Mouse (Mus musculus) midbrain, embryonic 12.5 days (tissue): ENCODE measurements around the gene Dctn3. TPM values are rescaled to one million over a fixed set of nuclear protein-coding genes. Genes with fewer than 3 reads are reported as not detected.
"Not testable (repeated sequence)": the region's sequence is repeated elsewhere in the genome, so short reads cannot be mapped to it uniquely, and the experiment has no call there.

Source experiments
- ATAC-seq: fragments of 200-750 bp; cut with Nextera tagmentation; 2 replicates; pipeline ENCODE4 v1.8.0; 2017; ENCODE audit warnings: low read depth, moderate TSS enrichment, moderate library complexity; ENCODE audit not compliant: low FRiP score
- H3K27ac ChIP-seq: fragments of 300-500 bp; sonication (generic); replicated peaks from 2 replicates; pipeline ENCODE4 v1.5.1; 2016; ENCODE audit warnings: mild to moderate bottlenecking
- H3K27me3 ChIP-seq: fragments of 300-500 bp; sonication (generic); 2 replicates; pipeline ENCODE4 v1.6.1; 2016; ENCODE audit warnings: mild to moderate bottlenecking
- H3K36me3 ChIP-seq: fragments of 300-500 bp; sonication (generic); 2 replicates; pipeline ENCODE4 v1.6.1; 2016
- H3K4me1 ChIP-seq: fragments of 300-500 bp; sonication (generic); 2 replicates; pipeline ENCODE4 v1.6.1; 2016
- H3K4me2 ChIP-seq: fragments of 300-500 bp; sonication (generic); replicated peaks from 2 replicates; pipeline ENCODE4 v1.6.1; 2016; ENCODE audit warnings: mild to moderate bottlenecking, moderate library complexity
- H3K4me3 ChIP-seq: fragments of 300-500 bp; sonication (generic); 2 replicates; pipeline ENCODE4 v1.5.1; 2016; ENCODE audit warnings: mild to moderate bottlenecking
- H3K9ac ChIP-seq: fragments of 300-500 bp; sonication (generic); replicated peaks from 2 replicates; pipeline ENCODE4 v1.6.1; 2016; ENCODE audit warnings: mild to moderate bottlenecking, moderate library complexity
- H3K9me3 ChIP-seq: fragments of 300-500 bp; sonication (generic); 2 replicates; pipeline ENCODE4 v1.6.1; 2016; ENCODE audit warnings: mild to moderate bottlenecking
- WGBS: fragments of 180-500 bp; shearing (Covaris S2); methylation state at CpG from one replicate; pipeline ENCODE4 v1.1.7; 2016; 5-methylcytosine and 5-hydroxymethylcytosine counted together
- polyA plus RNA-seq: library from polyadenylated mRNA; unstranded; fragments of >200 nt; fragmentation: Nextera tagmentation; extraction: Ambion mirVana; gene quantifications from 2 replicates; pipeline ENCODE4 v1.2.1, GENCODE M21; 2016

The Dctn3 gene
- polyA plus RNA-seq, 1 experiment from 2014 or later: 184 TPM

DNA sequence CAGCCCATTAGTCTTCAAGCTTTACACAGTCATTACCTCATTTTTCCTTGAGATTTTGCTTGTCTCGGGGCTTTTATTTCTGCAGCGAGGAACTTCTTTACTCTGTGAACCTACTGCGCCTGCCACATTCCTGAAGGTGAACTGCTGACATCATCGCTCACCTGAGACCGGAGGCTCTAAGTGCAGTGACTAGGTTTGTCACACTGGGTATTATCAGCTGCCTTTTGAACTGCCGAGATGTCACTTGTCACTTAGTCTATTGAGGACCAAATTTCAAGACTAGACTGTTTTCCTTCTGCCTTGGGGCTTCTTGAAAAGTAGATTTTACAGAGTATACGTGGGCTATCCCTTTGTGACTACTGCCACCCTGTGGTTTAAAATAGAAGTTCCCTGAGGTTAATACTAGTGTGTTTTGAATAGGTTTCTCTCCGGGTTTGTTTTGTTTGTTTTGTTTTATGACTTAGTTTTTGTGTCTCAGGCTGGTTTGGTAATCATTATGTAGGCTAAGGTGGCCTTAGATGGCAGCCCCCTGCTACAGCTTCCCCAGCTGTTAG, 14.7 kb downstream of the Dctn3 start:
- Histone ChIP-seq H3K36me3 (peaks cover 5% of the 10 kb centered on the region), H3K27ac (no peak overlapping the region), H3K9me3 (no peaks in the 10 kb centered on the region), H3K4me2 (no peak overlapping the region), H3K27me3 (peaks cover 20% of the 10 kb centered on the region), H3K9ac (no peak overlapping the region), H3K4me3 (no peak overlapping the region), H3K4me1 (peaks cover 53% of the 10 kb centered on the region)
- ATAC-seq: no peak
- WGBS: 44% methylated on average over 8 of the region's 8 CpGs

DNA sequence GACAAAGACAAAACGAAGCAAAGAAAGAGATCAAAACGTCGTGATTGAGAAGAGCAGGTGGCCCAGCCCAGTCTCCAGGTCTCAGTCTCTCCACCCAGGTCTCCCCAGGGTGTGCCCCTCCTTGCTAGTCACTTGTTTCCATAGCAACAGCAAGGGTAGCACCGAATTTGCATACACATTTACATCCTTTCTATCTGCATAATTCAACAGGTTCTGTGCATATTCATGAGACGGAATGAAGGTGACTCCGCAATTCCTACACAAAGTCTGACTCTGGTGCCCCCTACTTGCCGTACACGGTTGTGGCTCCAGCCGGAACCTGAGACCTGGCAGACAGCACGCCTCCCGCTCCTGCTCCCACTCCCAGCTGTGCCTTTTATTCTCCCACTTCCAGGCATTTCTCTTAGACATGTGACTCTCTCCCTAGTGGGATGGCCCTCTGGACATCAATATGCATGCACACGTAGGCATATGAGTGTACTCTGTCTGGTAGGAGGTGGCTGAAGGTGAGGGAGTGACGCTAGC, 15.9 kb downstream of the Dctn3 start:
- H3K4me1 ChIP-seq: peaks cover 45% of the 10 kb centered on the region
- peak; percentile 79 for ATAC-seq
- H3K4me2 ChIP-seq: peak overlapping the region; percentile 40
- WGBS: 3% methylated on average over 13 of the region's 13 CpGs
- peaks cover 5% of the 10 kb centered on the region for H3K36me3 ChIP-seq
- no peaks in the 10 kb centered on the region for H3K9me3 ChIP-seq
- H3K27ac ChIP-seq: peak overlapping the region; percentile 54
- H3K9ac ChIP-seq: no peak overlapping the region
- H3K4me3 ChIP-seq: no peak overlapping the region
- H3K27me3 ChIP-seq: peaks cover 23% of the 10 kb centered on the region

DNA sequence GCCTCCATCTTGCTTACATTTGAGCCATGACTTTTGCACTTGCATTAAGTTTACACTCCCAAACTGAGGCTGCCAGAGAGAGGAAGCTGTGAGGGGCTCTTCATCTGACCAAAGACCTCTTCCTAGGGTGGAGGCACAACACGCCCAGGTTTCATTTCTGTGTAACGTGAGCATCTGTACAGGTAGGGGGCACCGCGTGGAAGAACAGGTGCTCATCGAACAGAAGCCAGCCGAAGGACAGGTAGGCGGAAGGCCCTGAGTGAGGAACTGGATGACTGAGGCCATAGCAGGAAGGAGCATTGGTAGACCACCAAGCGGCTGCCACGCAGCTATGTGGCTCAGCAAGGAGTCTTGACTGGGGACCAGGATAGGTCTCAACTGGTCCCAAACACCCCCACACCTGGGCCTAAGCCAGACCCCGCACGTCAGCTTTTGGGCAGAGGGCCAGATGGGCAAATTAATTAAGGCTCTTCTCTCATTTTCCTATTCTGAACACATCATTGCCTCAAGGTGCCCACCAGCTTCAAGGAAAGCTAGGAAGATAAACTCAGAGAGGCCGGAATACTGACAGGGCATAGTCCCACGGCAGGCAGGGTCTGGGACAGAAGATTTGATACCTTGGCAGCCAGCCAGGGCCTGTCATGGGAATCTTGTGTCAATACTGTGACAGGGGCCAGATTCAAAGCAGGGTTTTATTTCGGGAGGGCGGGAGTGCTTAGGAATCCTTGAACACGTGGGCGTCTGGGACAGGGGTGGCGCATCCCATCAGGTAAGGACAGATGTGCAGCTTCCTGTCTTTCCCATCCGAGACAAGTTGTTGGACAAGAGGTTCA, 16.8 kb downstream of the Dctn3 start:
- peak overlapping the region; percentile 46; the same call in 1 of the 2 replicates for H3K27ac ChIP-seq
- no peak overlapping the region for H3K4me3 ChIP-seq
- no peaks in the 10 kb centered on the region for H3K9me3 ChIP-seq
- peaks cover 36% of the 10 kb centered on the region for H3K4me1 ChIP-seq
- WGBS: 62% methylated on average over 19 of the region's 19 CpGs
- H3K36me3 ChIP-seq: peaks cover 4% of the 10 kb centered on the region
- peaks cover 23% of the 10 kb centered on the region for H3K27me3 ChIP-seq
- no peak overlapping the region for H3K9ac ChIP-seq
- ATAC-seq: peak; percentile 24; the same call in 1 of the 2 replicates
- peak overlapping the region; percentile 40 for H3K4me2 ChIP-seq

DNA sequence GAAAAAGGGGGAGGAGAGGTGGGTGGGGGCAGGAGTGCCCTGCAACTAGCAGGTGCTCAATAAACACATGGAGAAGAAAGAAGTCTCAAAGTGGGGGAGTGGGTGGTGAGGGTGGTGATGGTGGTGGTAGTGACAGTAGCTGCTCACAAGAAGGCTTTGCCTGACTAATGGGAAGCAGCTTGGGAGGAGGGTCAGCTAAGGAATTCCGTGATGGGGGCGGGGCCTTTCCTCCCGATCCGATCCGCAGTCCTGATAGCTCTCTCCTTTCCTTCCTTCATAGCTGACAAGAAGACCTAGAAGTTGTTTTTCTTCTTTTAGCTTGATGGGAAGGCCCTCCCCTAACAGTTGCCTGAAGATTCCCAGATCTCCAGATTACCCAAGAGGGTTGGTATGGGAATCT, 18.3 kb downstream of the Dctn3 start:
- no peaks in the 10 kb centered on the region for H3K36me3 ChIP-seq
- H3K4me2 ChIP-seq: no peak overlapping the region
- no peak overlapping the region for H3K27ac ChIP-seq
- H3K4me1 ChIP-seq: peaks cover 32% of the 10 kb centered on the region
- WGBS: 5% methylated on average over 5 of the region's 5 CpGs
- ATAC-seq: no peak
- no peak overlapping the region for H3K9ac ChIP-seq
- H3K27me3 ChIP-seq: peaks cover 23% of the 10 kb centered on the region
- no peaks in the 10 kb centered on the region for H3K9me3 ChIP-seq
- H3K4me3 ChIP-seq: no peak overlapping the region

DNA sequence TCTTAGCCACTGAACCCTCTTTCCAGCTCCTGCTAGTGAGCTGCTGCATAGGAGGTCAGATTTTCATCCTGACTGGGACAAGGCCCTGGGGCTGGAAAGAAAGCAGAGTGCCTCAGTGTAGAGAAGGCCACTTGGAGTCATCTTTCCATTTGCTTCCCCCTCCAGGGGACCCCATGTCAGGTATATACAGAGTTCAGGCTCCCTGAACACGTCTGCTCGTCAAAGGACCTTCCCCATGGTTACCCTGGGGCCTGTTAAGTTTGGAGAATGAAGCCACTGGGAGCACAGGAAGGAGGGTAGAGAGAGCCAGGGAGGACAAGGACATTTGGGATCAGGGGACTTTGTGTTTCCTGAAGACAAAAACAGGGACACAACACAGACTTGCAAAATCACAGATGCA, 20.7 kb downstream of the Dctn3 start:
- H3K36me3 ChIP-seq, ATAC-seq, H3K4me3 ChIP-seq, H3K9me3 ChIP-seq, H3K4me2 ChIP-seq, H3K27ac ChIP-seq, H3K9ac ChIP-seq: not testable (repeated sequence)
- WGBS: 74% methylated on average over 2 of the region's 2 CpGs
- peaks cover 21% of the 10 kb centered on the region for H3K4me1 ChIP-seq
- peaks cover 25% of the 10 kb centered on the region for H3K27me3 ChIP-seq

DNA sequence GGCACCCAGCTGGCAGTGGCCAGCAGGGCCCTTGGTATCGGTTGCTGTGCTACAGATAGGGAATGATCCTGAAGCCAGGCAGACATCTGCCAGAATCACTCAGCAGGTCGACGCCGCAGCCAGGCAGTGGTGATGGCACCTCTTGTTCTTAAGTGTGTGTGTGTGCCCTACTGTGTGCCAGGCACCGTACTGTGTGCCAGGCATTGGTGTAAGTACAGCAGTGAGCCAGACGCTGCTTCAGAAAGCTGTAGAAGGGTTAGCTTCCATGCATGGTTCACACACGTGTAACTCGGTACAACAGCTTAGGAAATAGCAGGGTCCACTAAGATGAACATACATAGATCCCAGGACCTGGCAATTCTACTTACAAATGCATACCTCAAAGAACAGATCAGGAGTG, 22.7 kb downstream of the Dctn3 start:
- WGBS: 90% methylated on average over 2 of the region's 8 CpGs
- H3K4me1 ChIP-seq, H3K27ac ChIP-seq, H3K9me3 ChIP-seq, H3K36me3 ChIP-seq, H3K4me3 ChIP-seq, H3K4me2 ChIP-seq, ATAC-seq, H3K9ac ChIP-seq: not testable (repeated sequence)
- H3K27me3 ChIP-seq: peaks cover 17% of the 10 kb centered on the region

DNA sequence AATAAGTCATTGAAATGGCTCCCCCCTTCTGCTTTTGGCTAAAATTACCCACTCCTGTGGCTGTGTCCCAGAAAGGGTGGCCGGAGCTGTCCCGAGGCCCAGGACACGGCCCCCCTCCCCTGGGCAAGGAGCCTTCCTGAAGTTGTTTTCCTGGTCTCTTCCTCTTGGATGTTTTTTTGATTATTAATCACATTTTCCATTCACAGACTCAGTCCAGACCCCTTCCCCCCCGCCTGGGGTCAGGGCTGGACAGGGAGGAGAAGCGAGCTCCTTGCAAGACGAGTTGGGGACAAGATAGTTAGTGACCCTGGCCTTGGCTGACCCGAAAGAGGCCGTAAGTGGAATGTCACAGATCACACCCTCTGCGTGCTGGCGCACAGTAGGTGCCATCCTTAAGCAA, 23.2 kb downstream of the Dctn3 start, which contains the start of gene Il11ra1:
Gene Il11ra1 (plus strand): TSS at position 207 of the 400 bp plus-strand sequence.
- 82% methylated on average over 10 of the region's 10 CpGs for WGBS
- H3K9ac ChIP-seq, H3K36me3 ChIP-seq, ATAC-seq, H3K27ac ChIP-seq, H3K9me3 ChIP-seq, H3K4me3 ChIP-seq, H3K4me1 ChIP-seq, H3K4me2 ChIP-seq: not testable (repeated sequence)
- H3K27me3 ChIP-seq: peaks cover 14% of the 10 kb centered on the region

DNA sequence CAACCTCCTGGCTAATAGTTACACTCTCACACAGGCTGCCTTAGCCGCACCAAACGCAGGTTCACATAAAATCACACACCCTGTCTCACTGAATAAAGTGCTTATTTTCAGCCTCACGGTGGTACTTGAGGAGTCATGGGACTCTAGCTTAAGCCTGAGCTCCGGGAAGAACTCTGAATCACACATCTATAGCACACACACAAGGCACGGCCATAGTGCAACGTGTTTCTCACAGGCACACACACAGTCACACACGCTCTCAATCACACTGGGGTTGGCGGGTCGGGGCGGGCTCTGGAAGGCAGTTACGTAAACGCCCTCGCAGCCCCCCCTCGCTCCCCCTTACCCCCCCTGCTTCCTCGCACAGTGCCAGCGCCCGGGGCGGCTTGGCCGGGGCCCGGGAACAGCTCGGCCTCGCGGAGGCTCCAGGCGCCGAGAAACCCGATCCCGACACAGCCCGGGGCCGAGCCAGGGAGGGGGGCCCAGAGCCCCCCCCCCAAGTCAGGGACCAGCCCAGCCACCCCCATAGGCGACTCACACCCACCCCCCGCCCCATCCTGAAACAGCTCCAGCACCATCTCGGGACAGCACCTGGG, 24.5 kb downstream of the Dctn3 start:
- H3K27me3 ChIP-seq, H3K4me3 ChIP-seq, H3K4me1 ChIP-seq, H3K9ac ChIP-seq, ATAC-seq, H3K27ac ChIP-seq, H3K9me3 ChIP-seq, H3K36me3 ChIP-seq: not testable (repeated sequence)
- H3K4me2 ChIP-seq: peak overlapping the region; percentile 26; the same call in 1 of the 2 replicates
- WGBS: 7% methylated on average over 19 of the region's 32 CpGs

DNA sequence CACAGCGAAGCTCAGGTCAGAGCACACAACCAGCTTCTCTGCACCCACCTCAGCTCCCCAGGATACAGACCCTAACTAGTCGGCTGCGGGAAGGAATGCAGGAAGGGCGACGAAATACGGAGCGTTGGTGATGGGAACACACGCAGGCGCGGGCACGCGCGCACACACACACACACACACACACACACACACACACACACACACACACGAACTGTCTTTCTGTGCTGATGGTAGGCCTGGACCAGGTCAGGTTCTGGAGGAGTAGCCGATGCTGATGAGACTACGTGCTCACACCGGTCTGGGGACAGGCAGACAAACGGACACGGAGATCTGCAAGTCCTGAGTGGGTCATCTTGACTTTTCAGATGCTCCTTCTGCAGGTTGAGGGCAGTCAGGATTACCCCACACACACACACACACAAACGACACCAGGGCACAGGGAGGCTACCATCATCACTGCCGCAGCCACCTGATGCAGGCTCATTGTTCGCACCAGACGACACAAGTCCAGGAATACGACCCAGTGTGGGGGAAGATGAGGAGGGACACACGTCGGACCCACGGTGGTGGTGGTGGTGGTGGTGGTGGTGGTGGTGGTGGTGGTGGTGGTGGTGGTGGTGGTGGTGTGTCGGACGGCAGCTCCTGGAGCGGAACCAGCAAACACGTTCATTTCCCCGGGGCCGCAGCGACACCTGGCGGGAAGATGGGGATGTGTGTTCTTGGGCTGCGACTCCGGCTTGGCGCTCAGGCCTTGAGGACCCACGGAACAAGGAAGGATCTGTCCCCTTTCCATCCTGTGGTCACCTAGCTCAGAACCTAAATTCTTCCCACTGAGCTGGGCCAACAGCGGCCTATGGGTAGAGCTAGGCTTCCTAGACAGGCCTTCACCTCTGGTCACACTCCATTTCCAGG, 25.8 kb downstream of the Dctn3 start, which contains the start of gene Cntfr:
Gene Cntfr (minus strand): TSS at position 160 of the 912 bp plus-strand sequence.
- 15% methylated on average over 31 of the region's 40 CpGs for WGBS
- H3K4me1 ChIP-seq, H3K27me3 ChIP-seq, ATAC-seq, H3K27ac ChIP-seq, H3K36me3 ChIP-seq, H3K9me3 ChIP-seq, H3K4me3 ChIP-seq, H3K9ac ChIP-seq: not testable (repeated sequence)
- peak within 1 kb of the TSS; percentile 43; the same call in 1 of the 2 replicates for H3K4me2 ChIP-seq

DNA sequence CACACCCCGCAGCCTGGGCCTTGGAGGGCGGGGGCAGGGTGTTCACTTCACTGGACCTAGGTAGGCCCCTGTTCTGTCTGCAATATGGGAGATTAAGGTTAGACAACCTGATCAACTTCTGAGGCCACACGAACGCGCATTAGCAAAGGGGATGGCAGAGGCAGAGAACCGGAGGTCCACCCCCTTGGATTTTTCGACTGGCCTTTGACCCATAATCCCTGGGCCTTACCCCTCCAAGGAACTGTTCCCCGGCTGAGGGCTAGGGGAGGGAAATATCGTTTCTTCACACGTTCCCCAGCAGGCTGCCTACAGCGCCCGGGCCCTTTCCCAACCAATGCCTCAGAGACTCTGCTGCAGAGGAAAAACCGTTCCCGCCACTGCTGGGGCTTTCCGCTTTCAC, 26.5 kb downstream of the Dctn3 start:
- not testable (repeated sequence) for H3K27me3 ChIP-seq, ATAC-seq, H3K9ac ChIP-seq, H3K4me1 ChIP-seq, H3K4me2 ChIP-seq, H3K27ac ChIP-seq, H3K36me3 ChIP-seq, H3K9me3 ChIP-seq, H3K4me3 ChIP-seq
- 6% methylated on average over 14 of the region's 15 CpGs for WGBS

DNA sequence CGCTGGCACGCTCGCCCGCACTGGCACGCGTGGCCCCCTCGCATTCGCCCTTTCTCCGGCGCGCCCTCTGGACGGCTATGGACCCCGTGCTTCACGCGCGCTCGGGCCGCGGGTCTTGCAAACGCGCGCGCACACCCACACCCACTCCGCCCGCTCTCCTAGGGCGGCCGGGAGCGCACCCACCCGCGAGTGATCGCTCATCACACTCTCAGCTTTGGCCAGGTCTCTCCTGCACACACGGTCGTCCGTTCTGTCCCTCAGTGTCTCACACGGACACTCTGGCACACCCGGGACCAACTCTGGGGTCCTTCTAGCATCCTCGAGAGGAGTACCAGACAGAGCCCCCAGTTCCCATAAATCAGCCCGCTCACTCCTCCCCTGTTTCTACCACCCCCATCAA, 27.2 kb downstream of the Dctn3 start:
- peak overlapping the region; percentile 43; the same call in 1 of the 2 replicates for H3K4me2 ChIP-seq
- 2% methylated on average over 17 of the region's 38 CpGs for WGBS
- H3K36me3 ChIP-seq, H3K9ac ChIP-seq, H3K27ac ChIP-seq, H3K9me3 ChIP-seq, ATAC-seq, H3K27me3 ChIP-seq, H3K4me1 ChIP-seq: not testable (repeated sequence)
- H3K4me3 ChIP-seq: peak overlapping the region; percentile 24; the same call in 1 of the 2 replicates
